Mouse (Mus musculus) layer of hippocampus, adult 9-11 months (tissue): ENCODE measurements at regions not wholly inside any gene's neighbourhood (a gene's known extent, or its start where the extent isn't known, plus 50 kb on each side); places are given as distances from the start of the nearest gene placed in this dataset.
"Not testable (repeated sequence)": the region's sequence is repeated elsewhere in the genome, so short reads cannot be mapped to it uniquely, and the experiment has no call there.

Source experiments
- DNase-seq: peaks from one replicate; pipeline ENCODE4 v3.0.0; 2022

- peak; percentile 7 for DNase-seq
Measured at GRCm38 (mm10) chrX:95366995-95367394, 77.7 kb downstream of the Amer1 start.

DNA sequence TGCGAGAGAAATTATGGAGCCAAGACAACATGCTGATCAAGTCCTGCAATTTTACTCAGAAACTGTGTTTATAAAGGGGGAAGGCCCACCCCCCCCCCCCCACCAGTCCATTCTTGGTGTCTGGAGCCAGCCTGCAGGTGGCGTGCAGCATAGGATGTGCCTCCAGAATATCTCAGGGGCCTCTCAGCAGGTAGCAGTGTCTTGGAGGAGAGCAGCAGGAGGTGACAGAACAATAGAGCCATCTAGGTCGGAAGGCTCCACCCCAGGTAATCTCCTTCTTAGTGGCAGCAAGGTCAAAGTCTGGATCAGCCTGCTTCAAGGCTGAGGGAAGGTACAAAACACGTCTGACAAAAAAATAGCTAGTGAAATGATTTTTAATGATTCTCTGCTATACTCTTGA is 79.3 kb downstream of the Amer1 start:
- DNase-seq, result not testable (repeated sequence)

- DNase-seq, result no peak
Measured at GRCm38 (mm10) chrX:95359053-95359452, 85.6 kb downstream of the Amer1 start.
